Mouse (Mus musculus) limb, embryonic 12.5 days (tissue): ENCODE measurements around the gene H2al1m. TPM values are rescaled to one million over a fixed set of nuclear protein-coding genes. Genes with fewer than 3 reads are reported as not detected.
A peak's percentile ranks its signal among the peaks of the same experiment; 100 is the strongest.
"Not testable (repeated sequence)": the region's sequence is repeated elsewhere in the genome, so short reads cannot be mapped to it uniquely, and the experiment has no call there.

Experiments
- ATAC-seq: fragments of 200-750 bp; cut with Nextera tagmentation; 2 replicates; pipeline ENCODE4 v1.8.0; 2017; ENCODE audit warnings: low read depth, moderate TSS enrichment; ENCODE audit not compliant: insufficient number of reproducible peaks, insufficient read depth, low FRiP score, low TSS enrichment
- H3K27ac ChIP-seq: fragments of 300-500 bp; sonication (generic); 2 replicates; pipeline ENCODE4 v1.5.1; 2016; ENCODE audit warnings: mild to moderate bottlenecking, moderate library complexity
- H3K27me3 ChIP-seq: fragments of 300-500 bp; sonication (generic); 2 replicates; pipeline ENCODE4 v1.6.1; 2016; ENCODE audit warnings: mild to moderate bottlenecking, moderate library complexity
- H3K36me3 ChIP-seq: fragments of 300-500 bp; sonication (generic); 2 replicates; pipeline ENCODE4 v1.6.1; 2016; ENCODE audit warnings: mild to moderate bottlenecking, moderate library complexity
- H3K4me1 ChIP-seq: fragments of 300-500 bp; sonication (generic); replicated peaks from 2 replicates; pipeline ENCODE4 v1.6.1; 2016
- H3K4me2 ChIP-seq: fragments of 300-500 bp; sonication (generic); 2 replicates; pipeline ENCODE4 v1.6.1; 2016; ENCODE audit warnings: mild to moderate bottlenecking, moderate library complexity
- H3K4me3 ChIP-seq: fragments of 300-500 bp; sonication (generic); replicated peaks from 2 replicates; pipeline ENCODE4 v1.5.1; 2016; ENCODE audit warnings: mild to moderate bottlenecking
- H3K9ac ChIP-seq: fragments of 300-500 bp; sonication (generic); replicated peaks from 2 replicates; pipeline ENCODE4 v1.6.1; 2016; ENCODE audit warnings: mild to moderate bottlenecking, moderate library complexity
- H3K9me3 ChIP-seq: fragments of 300-500 bp; sonication (generic); 2 replicates; pipeline ENCODE4 v1.6.1; 2016; ENCODE audit warnings: mild to moderate bottlenecking, moderate library complexity
- WGBS: fragments of 180-500 bp; shearing (Covaris S2); methylation state at CpG from one replicate; pipeline ENCODE4 v1.1.7; 2016; 5-methylcytosine and 5-hydroxymethylcytosine counted together
- polyA plus RNA-seq: library from polyadenylated mRNA; unstranded; fragments of >200 nt; fragmentation: Nextera tagmentation; extraction: Ambion mirVana; gene quantifications from 2 replicates; pipeline ENCODE4 v1.2.1, GENCODE M21; 2016

Gene H2al1m
- polyA plus RNA-seq, 1 experiment from 2014 or later, result not detected

DNA sequence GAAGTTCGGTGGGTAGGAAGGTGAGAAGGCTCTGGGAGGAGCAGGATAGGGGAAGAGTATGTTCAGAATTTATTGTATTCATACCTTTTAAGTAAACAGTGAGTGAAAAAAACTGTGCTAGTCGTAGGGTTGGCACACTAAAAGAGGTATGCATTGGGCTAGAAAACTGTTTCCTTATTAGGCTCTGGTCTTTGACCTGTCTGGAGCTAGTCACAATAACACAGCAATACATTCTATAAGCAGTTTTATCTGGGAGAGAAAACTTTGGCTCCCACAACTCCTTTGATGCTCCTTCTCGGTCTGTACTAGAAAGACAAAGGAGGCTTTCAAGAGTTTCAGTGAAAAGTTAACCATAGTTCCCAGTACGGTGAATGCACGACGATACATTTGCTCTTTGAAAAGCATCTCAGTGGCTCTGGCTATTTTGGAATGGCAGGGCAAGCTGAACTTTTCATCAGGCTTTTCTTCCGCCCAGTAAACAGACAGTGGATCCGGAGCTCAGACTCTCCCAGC lies 11.6 kb upstream of the H2al1m start:
- H3K4me2 ChIP-seq, result peak overlapping the region; percentile 55
- H3K36me3 ChIP-seq, result no peaks in the 10 kb centered on the region
- ATAC-seq, result no peak
- H3K9me3 ChIP-seq, result no peaks in the 10 kb centered on the region
- 21% methylated on average over 8 of the region's 8 CpGs for WGBS
- peak overlapping the region; percentile 59 for H3K4me3 ChIP-seq
- peak overlapping the region; percentile 59; the same call in 1 of the 2 replicates for H3K9ac ChIP-seq
- peaks cover 9% of the 10 kb centered on the region; the same call in 1 of the 2 replicates for H3K27me3 ChIP-seq
- H3K4me1 ChIP-seq, result no peaks in the 10 kb centered on the region
- H3K27ac ChIP-seq, result no peak overlapping the region

DNA sequence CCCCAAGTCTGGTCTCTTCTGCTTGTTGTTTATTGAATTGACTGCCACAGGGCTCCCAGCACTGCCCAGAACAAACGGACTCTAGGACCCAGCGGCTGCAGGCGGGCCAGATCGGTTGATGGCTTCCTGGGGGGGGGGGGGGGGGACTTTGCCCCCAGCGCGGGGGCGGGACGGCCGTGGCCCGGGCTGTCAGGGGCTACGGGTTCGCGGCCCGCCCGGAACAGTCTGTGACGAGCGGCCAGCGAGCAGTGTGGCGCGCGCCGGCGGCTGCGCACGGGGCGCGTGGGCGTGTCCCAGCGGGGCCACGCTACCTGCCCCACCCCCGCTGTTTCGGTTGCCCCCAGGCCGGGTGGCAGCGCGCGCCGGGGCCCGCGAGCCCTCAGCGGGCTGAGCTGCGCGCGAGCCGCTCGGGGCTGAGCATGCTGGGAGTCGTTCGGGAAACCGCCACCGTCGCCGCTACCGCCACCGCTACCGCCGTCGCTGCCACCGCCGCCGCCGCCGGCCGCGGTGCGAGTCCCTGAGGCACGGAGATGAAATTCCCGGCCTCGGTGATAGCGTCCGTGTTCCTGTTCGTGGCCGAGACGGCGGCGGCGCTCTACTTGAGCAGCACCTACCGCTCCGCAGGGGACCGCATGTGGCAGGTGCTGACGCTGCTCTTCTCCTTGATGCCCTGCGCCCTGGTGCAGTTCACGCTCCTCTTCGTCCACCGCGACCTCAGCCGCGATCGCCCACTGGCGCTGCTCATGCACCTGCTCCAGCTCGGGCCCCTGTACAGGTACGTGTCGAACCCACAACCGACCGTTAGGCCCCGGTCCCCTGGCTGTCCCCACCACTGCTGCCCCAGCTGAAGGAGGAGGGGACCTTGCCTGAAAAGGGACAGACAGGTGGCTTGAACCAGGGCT lies 10.9 kb upstream of the H2al1m start, which contains the start of gene Xk:
Gene Xk (plus strand): TSS at position 297 of the 902 bp plus-strand sequence.
- peak within 1 kb of the TSS; percentile 55 for H3K4me2 ChIP-seq
- no peaks in the 10 kb centered on the region for H3K9me3 ChIP-seq
- no peak within 1 kb of the TSS for H3K27ac ChIP-seq
- H3K36me3 ChIP-seq, result no peaks in the 10 kb centered on the region
- no peaks in the 10 kb centered on the region for H3K4me1 ChIP-seq
- H3K27me3 ChIP-seq, result peaks cover 9% of the 10 kb centered on the region; the same call in 1 of the 2 replicates
- 15% methylated on average over 52 of the region's 94 CpGs for WGBS
- ATAC-seq, result peak; percentile 88
- peak within 1 kb of the TSS; percentile 59 for H3K9ac ChIP-seq
- peak within 1 kb of the TSS; percentile 59 for H3K4me3 ChIP-seq

DNA sequence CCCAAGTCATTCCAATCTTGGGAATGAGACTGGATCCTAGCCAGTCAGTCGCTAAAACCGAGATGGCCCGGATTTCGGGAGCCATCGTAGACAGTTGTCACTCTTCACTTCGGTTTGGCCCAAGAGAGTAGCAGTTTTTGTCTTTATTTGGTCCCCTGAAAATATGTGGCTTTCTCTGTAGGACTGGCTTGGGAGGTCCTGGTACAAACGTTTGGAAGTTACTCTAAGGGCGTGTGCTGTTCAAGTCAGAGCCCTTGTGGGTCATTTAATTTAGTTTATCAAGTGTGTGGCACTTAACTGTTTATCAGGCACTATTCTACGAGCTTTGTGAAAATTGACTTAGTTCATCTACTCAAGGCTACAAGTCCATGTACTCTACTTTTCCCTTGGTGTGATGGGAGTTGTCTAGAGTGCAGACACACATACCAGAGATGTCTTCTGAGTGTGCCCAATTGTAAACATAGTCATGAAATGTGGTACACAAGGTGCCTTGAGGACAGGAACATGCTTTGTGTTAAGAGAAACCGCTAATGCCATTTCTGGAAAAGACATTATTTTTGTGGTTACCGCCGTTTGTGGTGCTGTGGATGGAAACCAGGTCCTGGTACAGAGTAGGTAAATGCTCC lies 10.1 kb upstream of the H2al1m start:
- no peaks in the 10 kb centered on the region for H3K4me1 ChIP-seq
- peak overlapping the region; percentile 59 for H3K4me3 ChIP-seq
- no peaks in the 10 kb centered on the region for H3K36me3 ChIP-seq
- H3K4me2 ChIP-seq, result peak overlapping the region; percentile 55
- H3K9me3 ChIP-seq, result no peaks in the 10 kb centered on the region
- H3K9ac ChIP-seq, result no peak overlapping the region
- ATAC-seq, result no peak
- H3K27me3 ChIP-seq, result peaks cover 9% of the 10 kb centered on the region; the same call in 1 of the 2 replicates
- 52% methylated on average over 12 of the region's 12 CpGs for WGBS
- H3K27ac ChIP-seq, result no peak overlapping the region

DNA sequence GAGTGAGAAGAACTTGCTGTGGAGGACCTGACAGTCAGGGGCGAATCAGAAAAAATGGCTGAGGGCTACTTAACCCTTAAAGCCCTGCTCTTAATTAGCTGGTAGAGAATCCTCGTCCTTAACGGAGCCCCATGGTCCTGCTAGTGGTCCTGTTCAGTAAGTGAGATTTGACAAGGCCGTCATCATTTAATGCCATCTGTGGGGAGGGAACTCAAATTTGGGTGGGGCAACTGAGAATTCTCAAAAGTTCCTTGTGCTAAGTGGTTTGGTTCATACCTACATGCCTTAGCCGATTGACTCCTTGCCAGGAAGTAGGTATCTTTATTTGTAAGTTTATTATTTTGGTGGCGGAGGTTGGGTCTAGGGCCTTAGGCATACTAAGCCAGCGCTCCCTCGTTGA lies 9.2 kb upstream of the H2al1m start:
- Histone ChIP-seq H3K4me1 (no peaks in the 10 kb centered on the region), H3K4me3 (no peak overlapping the region), H3K27ac (no peak overlapping the region), H3K27me3 (peaks cover 9% of the 10 kb centered on the region; the same call in 1 of the 2 replicates), H3K9ac (no peak overlapping the region), H3K36me3 (no peaks in the 10 kb centered on the region), H3K4me2 (no peak overlapping the region), H3K9me3 (no peaks in the 10 kb centered on the region)
- WGBS, result 68% methylated on average over 8 of the region's 8 CpGs
- ATAC-seq, result no peak

DNA sequence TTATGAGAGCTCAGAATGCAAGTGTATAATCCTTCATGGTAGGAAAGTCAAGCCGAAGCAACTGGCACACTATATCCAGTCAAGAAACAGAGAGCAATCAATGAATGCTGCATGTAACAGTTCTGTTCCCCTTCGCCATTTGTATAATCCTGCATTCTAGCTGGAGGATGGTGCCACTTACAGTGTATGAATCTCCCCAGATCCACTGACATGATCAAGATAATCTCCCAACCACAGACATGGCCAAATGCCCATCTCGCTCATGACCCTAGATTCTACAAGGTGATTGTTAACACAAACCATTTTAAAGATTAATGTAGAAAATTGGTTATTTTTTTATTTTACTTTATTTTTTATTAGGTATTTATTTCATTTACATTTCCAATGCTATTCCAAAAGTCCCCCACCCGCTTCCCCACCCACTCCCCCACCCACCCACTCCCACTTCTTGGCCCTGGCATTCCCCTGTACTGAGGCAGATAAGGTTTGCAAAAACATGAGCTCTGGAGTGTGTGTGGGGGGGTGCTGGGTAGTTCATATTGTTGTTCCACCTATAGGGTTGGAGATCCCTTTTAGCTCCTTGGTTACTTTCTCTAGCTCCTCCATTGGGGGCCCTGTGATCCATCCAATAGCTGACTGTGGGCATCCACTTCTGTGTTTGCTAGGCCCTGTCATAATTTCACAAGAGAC lies 9.7 kb downstream of the H2al1m start:
- H3K9me3 ChIP-seq, H3K4me2 ChIP-seq, H3K4me3 ChIP-seq, ATAC-seq, H3K9ac ChIP-seq, H3K27ac ChIP-seq, H3K27me3 ChIP-seq, H3K4me1 ChIP-seq, H3K36me3 ChIP-seq: not testable (repeated sequence)
- WGBS, result 89% methylated on average over 4 of the region's 4 CpGs

DNA sequence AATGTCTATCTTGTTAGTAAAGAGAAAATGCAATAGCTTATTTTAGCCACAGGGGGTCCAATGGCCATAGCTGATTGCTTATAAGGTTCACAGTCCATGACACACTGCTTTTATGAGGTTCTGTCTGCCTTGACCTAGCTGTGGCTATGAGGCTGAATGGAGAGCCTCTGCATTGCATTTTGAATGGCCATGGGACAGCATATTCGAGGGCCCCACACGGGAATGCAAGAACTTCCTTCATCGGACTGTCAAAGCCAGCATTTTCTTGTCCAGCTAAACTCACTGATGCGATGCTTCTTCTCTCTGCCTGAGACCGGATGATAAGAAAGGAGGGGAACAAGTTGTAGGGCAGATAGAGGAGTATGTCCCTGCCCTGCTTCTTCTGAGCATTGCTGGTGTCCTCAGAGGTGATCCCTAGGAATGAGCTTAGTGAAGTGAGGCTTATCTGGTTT lies 14.9 kb downstream of the H2al1m start:
- no peaks in the 10 kb centered on the region for H3K36me3 ChIP-seq
- WGBS, result 91% methylated on average over 5 of the region's 5 CpGs
- ATAC-seq, result no peak
- H3K4me2 ChIP-seq, result no peak overlapping the region
- H3K4me3 ChIP-seq, result no peak overlapping the region
- no peaks in the 10 kb centered on the region for H3K4me1 ChIP-seq
- H3K27me3 ChIP-seq, result no peaks in the 10 kb centered on the region
- H3K27ac ChIP-seq, result no peak overlapping the region
- no peaks in the 10 kb centered on the region for H3K9me3 ChIP-seq
- H3K9ac ChIP-seq, result no peak overlapping the region

DNA sequence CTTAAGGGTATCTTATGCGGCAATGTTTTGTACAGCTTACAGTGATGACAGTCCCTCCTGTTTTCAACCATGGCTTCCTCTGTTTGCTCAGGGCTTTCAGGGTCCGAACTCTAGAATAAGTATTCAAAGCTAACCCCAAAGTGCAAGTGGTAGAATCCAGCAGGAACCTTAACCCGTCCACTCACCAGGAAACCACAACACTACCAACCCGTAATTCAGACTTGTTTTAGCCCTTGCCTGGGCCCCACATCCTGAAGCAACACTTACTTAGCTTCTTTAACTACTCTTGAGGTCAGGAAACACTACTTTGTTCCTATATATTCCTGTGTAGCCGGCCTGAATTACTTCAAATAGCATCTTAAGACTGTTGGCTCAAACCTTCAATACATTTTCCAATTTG lies 19.2 kb downstream of the H2al1m start:
- WGBS, result 82% methylated on average over 5 of the region's 5 CpGs
- Histone ChIP-seq H3K36me3 (no peaks in the 10 kb centered on the region), H3K27me3 (no peaks in the 10 kb centered on the region), H3K9me3 (no peaks in the 10 kb centered on the region), H3K4me3 (no peak overlapping the region), H3K27ac (no peak overlapping the region), H3K4me2 (no peak overlapping the region), H3K4me1 (no peaks in the 10 kb centered on the region), H3K9ac (no peak overlapping the region)
- no peak for ATAC-seq

DNA sequence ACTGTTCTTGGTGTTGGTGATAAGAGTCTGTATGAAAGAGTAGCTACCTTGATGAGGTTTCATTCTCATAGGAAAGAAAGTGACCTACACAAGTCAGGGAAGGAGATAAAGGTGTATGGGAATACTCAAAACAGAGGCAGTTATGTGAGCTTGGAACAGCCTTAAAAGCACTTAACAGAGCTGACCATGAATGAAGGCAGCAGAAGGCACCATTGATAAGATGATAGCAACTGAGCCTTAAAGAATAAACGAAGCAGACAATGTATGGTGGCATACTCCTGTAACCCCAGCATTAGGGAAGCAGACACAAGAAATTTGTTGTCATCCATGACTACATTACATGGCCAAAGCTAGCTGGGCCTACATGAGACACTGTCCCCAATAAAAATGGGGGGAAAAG lies 19.9 kb downstream of the H2al1m start:
- no peaks in the 10 kb centered on the region for H3K9me3 ChIP-seq
- H3K36me3 ChIP-seq, result no peaks in the 10 kb centered on the region
- no peak for ATAC-seq
- no peak overlapping the region for H3K9ac ChIP-seq
- no peaks in the 10 kb centered on the region for H3K27me3 ChIP-seq
- WGBS, result 68% methylated on average over 1 of the region's 1 CpGs
- no peak overlapping the region for H3K27ac ChIP-seq
- no peak overlapping the region for H3K4me3 ChIP-seq
- no peak overlapping the region for H3K4me2 ChIP-seq
- no peaks in the 10 kb centered on the region for H3K4me1 ChIP-seq

DNA sequence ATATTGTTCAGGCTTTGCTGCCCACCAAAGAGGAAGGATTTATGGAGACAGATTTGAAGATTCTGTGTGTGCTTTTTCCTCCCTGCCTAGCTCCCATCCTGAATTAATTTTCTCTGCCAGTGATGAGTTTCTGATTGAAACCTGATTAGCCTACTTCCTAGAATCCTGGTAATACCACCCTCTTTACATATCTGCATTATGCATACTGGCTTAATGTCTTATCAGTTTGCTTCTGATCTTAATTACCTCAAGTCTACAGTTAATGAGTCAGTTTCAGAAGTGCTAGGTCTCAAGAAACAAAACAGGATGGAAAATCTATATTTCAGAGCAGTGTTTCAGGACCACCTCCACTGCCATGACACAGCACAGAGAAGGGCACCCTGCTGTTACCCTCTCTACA lies 32.9 kb downstream of the H2al1m start:
- ATAC-seq, H3K4me2 ChIP-seq, H3K27ac ChIP-seq, H3K9ac ChIP-seq, H3K4me1 ChIP-seq, H3K36me3 ChIP-seq, H3K27me3 ChIP-seq, H3K4me3 ChIP-seq, H3K9me3 ChIP-seq: not testable (repeated sequence)

DNA sequence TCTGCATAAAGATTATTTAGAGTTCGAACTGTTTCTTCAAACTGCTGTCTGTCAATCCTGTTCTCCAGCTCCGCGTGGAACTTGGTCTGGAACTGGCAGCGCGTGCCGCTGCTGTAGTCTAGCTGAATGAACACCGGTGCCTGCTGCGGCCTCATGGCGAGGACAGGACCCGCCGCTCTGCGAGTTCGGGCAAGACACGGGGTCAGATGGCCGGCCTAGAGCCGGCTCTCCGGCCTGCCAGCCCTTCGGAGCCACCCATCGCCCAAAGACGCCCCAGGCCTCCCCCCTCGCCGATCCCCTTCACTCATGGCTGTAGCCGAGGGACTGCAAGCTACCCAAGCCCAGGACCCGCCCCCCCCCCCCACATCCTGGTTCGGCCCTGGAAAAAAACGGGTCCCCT lies 44.4 kb downstream of the H2al1m start:
- not testable (repeated sequence) for H3K4me3 ChIP-seq, H3K4me1 ChIP-seq, H3K9ac ChIP-seq, ATAC-seq, H3K36me3 ChIP-seq, H3K9me3 ChIP-seq, H3K4me2 ChIP-seq, H3K27ac ChIP-seq, H3K27me3 ChIP-seq
- WGBS, result 87% methylated on average over 25 of the region's 26 CpGs

DNA sequence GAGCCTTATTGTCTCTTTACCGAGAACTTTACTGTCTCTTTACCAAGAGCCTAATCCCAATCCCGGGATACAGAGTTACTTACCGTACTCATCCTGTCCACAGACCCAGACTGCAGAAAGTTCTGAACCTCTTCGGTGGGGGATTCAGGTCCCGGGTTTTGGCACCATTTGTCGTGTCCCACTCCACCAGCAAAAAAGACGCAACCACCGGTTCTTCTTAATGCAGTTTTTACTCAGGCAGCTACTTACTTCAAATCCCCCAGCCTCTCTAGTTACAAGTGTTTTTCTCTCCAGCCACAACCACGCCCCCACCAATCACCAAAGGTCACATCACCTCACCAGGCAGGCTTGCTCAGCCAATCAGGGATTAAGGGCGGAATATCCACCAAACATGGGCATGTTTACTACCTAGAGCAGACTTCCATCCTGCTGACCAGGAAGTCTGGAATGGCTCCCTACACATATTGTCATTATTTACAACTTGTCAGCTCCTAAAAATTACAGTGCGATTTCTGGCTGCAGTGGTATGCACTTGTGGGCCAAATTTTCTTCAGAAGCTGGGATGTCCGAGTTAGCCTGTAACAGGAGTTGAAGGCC lies 48.9 kb downstream of the H2al1m start:
- not testable (repeated sequence) for H3K4me1 ChIP-seq, H3K36me3 ChIP-seq, H3K27ac ChIP-seq, H3K4me2 ChIP-seq, H3K4me3 ChIP-seq, H3K9me3 ChIP-seq, H3K9ac ChIP-seq, H3K27me3 ChIP-seq, ATAC-seq
- WGBS, result 86% methylated on average over 12 of the region's 12 CpGs
